Mouse (Mus musculus) C2C12 (cell line): ENCODE measurements around the gene Tmco4. TPM values are rescaled to one million over a fixed set of nuclear protein-coding genes. Genes with fewer than 3 reads are reported as not detected.

ENCODE experiments used
- H3K27me3 ChIP-seq: one replicate; pipeline ENCODE4 v1.6.1; 2011; ENCODE audit not compliant: control insufficient read depth, insufficient read depth, insufficient read length
- H3K36me3 ChIP-seq: one replicate; pipeline ENCODE4 v1.6.1; 2011; ENCODE audit not compliant: control insufficient read depth, insufficient read depth
- H3K4me3 ChIP-seq: one replicate; pipeline ENCODE4 v1.5.1; 2011; ENCODE audit warnings: mild to moderate bottlenecking, control low read depth; ENCODE audit not compliant: poor library complexity, insufficient read depth, severe bottlenecking
- H3K79me2 ChIP-seq: one replicate; pipeline ENCODE4 v1.6.1; 2011; ENCODE audit not compliant: control insufficient read depth, insufficient read depth
- H3K79me3 ChIP-seq: one replicate; pipeline ENCODE4 v1.6.1; 2011; ENCODE audit warnings: low read depth, control low read depth
- H3ac ChIP-seq: one replicate; pipeline ENCODE3; 2011; ENCODE audit warnings: low read depth; ENCODE audit not compliant: control insufficient read depth, insufficient read length
- CEBPB ChIP-seq: IDR thresholded peaks from one replicate; pipeline ENCODE4 v1.6.1; 2011; ENCODE audit warnings: low read depth, mild to moderate bottlenecking, control low read depth, moderate library complexity
- CTCF ChIP-seq: IDR thresholded peaks from one replicate; pipeline ENCODE4 v1.5.1; 2011; ENCODE audit not compliant: control insufficient read depth, insufficient read depth, insufficient read length
- FOSL1 ChIP-seq: IDR thresholded peaks from one replicate; pipeline ENCODE4 v1.8.0; 2011; ENCODE audit warnings: mild to moderate bottlenecking, low read length; ENCODE audit not compliant: poor library complexity, insufficient read depth, severe bottlenecking
- MAX ChIP-seq: IDR thresholded peaks from one replicate; pipeline ENCODE4 v1.6.1; 2011; ENCODE audit warnings: mild to moderate bottlenecking, control low read depth
- MYOD1 ChIP-seq: IDR thresholded peaks from one replicate; pipeline ENCODE4 v1.6.1; 2011; ENCODE audit warnings: low read depth; ENCODE audit not compliant: control insufficient read depth, insufficient read length
- MYOG ChIP-seq: IDR thresholded peaks from one replicate; pipeline ENCODE4 v1.6.1; 2011; ENCODE audit not compliant: control insufficient read depth, insufficient read length; ENCODE audit errors: extremely low read depth
- USF1 ChIP-seq: IDR thresholded peaks from one replicate; pipeline ENCODE4 v1.6.1; 2011; ENCODE audit warnings: low read depth, mild to moderate bottlenecking, control low read depth, moderate library complexity
- polyA plus RNA-seq: library from polyadenylated mRNA; unstranded; fragments of >200 nt; fragmentation: generic; extraction: Trizol; gene quantifications from one replicate; pipeline ENCODE4 v1.2.1, GENCODE M21; 2012; ENCODE audit warnings: missing spikeins

The Tmco4 gene
- polyA plus RNA-seq, 1 experiment: 1.8 TPM

DNA sequence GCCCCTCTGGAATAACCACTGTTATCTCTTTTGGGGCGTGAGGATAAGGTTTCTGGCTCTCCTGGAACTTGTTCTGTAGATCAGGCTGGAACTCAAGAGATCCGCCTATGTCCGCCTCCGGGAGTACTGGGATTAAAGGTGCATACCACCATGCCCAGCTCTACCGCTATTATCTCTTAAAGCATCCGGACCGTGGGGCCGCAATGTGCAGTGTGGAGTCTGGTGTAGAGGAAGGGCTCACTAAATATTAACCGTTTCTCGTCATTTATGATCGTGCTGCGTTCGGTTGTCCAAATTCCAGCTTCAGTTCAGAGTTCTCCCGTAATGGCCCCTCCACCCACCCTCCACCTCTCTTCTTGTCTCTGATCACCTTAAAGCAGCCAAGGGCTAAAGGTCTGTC is 45.7 kb downstream of the Tmco4 start:
- no peaks in the 10 kb centered on the region for H3K79me2 ChIP-seq
- no peaks in the 10 kb centered on the region for H3K79me3 ChIP-seq
- H3K36me3 ChIP-seq: no peaks in the 10 kb centered on the region
- no peaks in the 10 kb centered on the region for H3K27me3 ChIP-seq
- no peak overlapping the region for H3ac ChIP-seq
- TF ChIP-seq MAX: no peak
- TF ChIP-seq MYOG: no peak
- no peak for TF ChIP-seq FOSL1
- TF ChIP-seq CTCF: no peak
- TF ChIP-seq CEBPB: no peak
- no peak for TF ChIP-seq MYOD1
- no peak for TF ChIP-seq USF1
- no peak overlapping the region for H3K4me3 ChIP-seq

DNA sequence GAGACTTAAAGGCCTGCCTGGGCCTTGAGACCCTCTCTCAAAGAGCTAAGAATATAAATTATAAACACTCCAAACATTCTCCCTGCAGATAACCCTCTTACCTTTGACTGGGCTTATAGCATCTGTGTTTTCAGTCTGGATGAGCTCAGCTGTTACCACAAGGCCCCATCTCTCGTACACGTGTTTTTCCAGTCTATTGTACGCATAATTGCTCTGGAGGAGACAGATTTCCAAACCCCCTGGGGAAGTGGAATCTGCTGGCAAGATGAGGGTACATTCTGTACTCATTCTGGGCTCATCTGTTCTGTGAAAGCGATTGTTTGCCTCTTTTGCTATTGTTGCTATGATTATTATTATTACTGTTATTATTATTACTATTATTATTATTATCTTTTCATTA is 46.3 kb downstream of the Tmco4 start:
- no peak overlapping the region for H3K4me3 ChIP-seq
- no peaks in the 10 kb centered on the region for H3K36me3 ChIP-seq

GRCm38 (mm10) chr4:139019413-139019812 is 46.7 kb downstream of the Tmco4 start:
- TF ChIP-seq MYOD1 (no peak), CTCF (no peak), CEBPB (no peak), FOSL1 (no peak), MYOG (no peak), MAX (no peak), USF1 (no peak)

More for the DNA sequence above, 46.3 kb downstream of the Tmco4 start:
- no peaks in the 10 kb centered on the region for H3K79me2 ChIP-seq
- H3ac ChIP-seq: no peak overlapping the region
- no peaks in the 10 kb centered on the region for H3K79me3 ChIP-seq
- TF ChIP-seq MAX (no peak), MYOG (no peak), FOSL1 (no peak), MYOD1 (no peak), CEBPB (no peak), CTCF (no peak), USF1 (no peak)
- H3K27me3 ChIP-seq: no peaks in the 10 kb centered on the region

GRCm38 (mm10) chr4:139020385-139020784 is 47.7 kb downstream of the Tmco4 start:
- TF ChIP-seq CEBPB (no peak), MYOG (no peak), MYOD1 (no peak), MAX (no peak), FOSL1 (no peak), USF1 (no peak), CTCF (no peak)
- Histone ChIP-seq H3K79me2 (no peaks in the 10 kb centered on the region), H3K4me3 (no peak overlapping the region), H3K27me3 (peaks cover 3% of the 10 kb centered on the region), H3K36me3 (no peaks in the 10 kb centered on the region), H3ac (no peak overlapping the region), H3K79me3 (no peaks in the 10 kb centered on the region)

More at GRCm38 (mm10) chr4:139019413-139019812, 46.7 kb downstream of the Tmco4 start:
- Histone ChIP-seq H3K4me3 (no peak overlapping the region), H3K27me3 (peaks cover under 1% of the 10 kb centered on the region), H3K36me3 (no peaks in the 10 kb centered on the region), H3K79me2 (no peaks in the 10 kb centered on the region), H3ac (no peak overlapping the region), H3K79me3 (no peaks in the 10 kb centered on the region)

DNA sequence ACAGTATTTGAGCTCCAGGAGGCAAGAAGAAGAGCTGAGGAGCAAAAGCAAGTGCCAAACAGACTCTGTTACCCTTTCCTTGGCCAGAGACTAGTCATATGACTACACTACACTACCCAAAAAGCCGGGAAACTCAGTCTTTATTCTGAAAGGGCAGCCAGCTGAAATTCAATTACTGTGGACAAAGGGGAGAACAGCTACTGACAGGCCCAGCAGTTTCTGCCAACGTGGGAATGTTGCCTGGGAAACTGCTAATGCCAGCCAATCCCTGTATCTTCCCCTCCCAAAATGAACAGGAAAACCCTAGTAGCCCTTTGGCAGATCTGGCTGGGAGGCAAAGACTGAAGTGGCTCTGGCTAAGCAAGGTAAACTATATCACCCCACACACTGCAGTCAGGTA is 51.7 kb downstream of the Tmco4 start:
- H3K79me3 ChIP-seq: no peaks in the 10 kb centered on the region
- H3ac ChIP-seq: no peak overlapping the region
- TF ChIP-seq FOSL1 (no peak), CEBPB (no peak), CTCF (no peak), MAX (no peak), MYOG (no peak), MYOD1 (no peak)
- peaks cover 4% of the 10 kb centered on the region for H3K27me3 ChIP-seq
- H3K4me3 ChIP-seq: no peak overlapping the region
- no peaks in the 10 kb centered on the region for H3K79me2 ChIP-seq
- H3K36me3 ChIP-seq: no peaks in the 10 kb centered on the region

GRCm38 (mm10) chr4:139030675-139031074 is 58.0 kb downstream of the Tmco4 start:
- Histone ChIP-seq H3K36me3 (no peaks in the 10 kb centered on the region), H3K79me3 (no peaks in the 10 kb centered on the region), H3ac (no peak overlapping the region), H3K79me2 (no peaks in the 10 kb centered on the region), H3K27me3 (peaks cover 32% of the 10 kb centered on the region), H3K4me3 (no peak overlapping the region)
- TF ChIP-seq USF1 (no peak), MYOD1 (no peak), FOSL1 (no peak), CEBPB (no peak), MYOG (no peak), MAX (no peak), CTCF (no peak)
